Mouse (Mus musculus) gastrocnemius, postnatal 25 days (tissue): Measurements from ENCODE around the gene Gm20388. TPM values are rescaled to one million over a fixed set of nuclear protein-coding genes. Genes with fewer than 3 reads are reported as not detected.

ENCODE experiments used
- DNase-seq: peaks from one replicate; pipeline ENCODE4 v3.0.0; 2022
- total RNA-seq, 2 experiments: library from RNA; stranded (reverse); gene quantifications; 1 replicate in 1 of 2; 2 replicates in 1 of 2; pipeline ENCODE4 v1.2.3; 2021

The Gm20388 gene
- total RNA-seq, 2 experiments from 2014 or later = 6.7 TPM; not detected in 1

DNA sequence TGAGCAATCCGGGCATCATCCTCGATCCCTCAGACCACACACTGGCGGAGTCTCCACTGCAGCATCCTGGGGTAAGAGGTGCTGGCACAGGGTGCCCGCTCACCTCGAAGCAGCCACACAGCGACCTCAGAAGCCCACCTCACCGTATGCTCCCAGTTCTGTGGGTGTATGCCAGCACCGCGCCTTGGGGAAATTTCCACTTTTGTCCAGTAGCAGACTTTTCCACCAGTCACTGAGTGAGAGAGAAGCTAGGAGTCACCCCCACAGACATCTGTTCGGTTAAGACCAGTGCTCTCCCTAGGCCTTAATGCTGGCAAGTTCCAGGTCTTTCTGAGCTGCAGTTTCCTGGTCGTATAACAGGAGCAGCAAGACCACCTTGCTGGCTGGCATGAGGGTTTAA, 1458.7 kb downstream of the Gm20388 start:
- DNase-seq = no peak

GRCm38 (mm10) chr8:121371287-121371686, 1460.6 kb downstream of the Gm20388 start:
- no peak for DNase-seq

DNA sequence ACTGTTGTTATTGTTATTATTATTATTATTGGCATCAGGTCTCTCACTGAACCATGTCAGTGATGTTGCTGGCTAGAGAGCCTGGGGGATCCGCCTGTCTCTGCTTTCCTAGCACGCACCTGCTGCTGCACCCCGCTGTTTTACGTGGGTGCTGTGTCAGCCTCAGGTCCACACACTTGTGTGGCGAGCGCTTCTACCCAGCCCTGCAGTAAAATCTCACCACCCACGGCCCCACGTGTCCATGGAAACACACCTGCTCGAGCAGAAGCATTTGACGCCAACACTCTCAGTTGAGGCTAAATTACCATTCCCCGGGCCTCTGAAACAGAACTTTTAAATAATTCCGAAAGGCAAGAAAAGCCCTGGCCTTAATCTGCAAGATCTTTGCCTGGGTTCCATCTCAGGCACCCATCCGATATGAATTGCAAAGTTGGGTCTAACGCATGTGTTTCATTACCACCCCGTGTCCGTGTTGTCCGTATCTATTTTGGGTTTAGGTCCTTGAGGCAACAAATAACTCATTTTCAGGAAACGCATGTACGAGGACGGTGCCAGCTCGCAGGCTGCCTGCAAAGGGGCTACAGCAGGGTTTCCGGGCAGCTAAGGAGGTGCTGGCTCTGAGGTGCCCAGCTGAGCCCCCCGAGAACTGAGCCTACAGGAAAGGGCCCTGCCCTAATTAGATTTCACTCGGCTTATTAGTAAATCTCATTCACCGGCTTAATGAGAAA, 1461.4 kb downstream of the Gm20388 start:
- DNase-seq = no peak

DNA sequence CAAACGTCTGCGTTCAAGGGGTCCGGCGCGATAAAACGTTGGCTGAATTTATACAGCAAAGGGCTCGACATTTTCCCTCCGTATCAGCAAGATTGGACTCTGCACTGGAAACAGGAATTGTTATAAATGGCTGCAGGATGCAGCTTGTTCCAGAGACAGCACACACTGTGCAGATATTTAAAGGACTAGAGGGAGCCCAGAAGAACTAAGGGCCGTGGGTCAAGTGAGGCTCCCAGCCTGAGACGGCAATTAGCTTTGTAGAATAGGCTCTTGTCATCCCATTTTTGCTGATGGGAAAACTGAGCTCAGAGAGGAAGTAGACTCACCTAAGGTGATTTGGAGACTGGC, 1462.0 kb downstream of the Gm20388 start:
- DNase-seq = no peak

- no peak for DNase-seq
These were observed 1463.6 kb downstream of the Gm20388 start for GRCm38 (mm10) chr8:121374284-121374683.

DNA sequence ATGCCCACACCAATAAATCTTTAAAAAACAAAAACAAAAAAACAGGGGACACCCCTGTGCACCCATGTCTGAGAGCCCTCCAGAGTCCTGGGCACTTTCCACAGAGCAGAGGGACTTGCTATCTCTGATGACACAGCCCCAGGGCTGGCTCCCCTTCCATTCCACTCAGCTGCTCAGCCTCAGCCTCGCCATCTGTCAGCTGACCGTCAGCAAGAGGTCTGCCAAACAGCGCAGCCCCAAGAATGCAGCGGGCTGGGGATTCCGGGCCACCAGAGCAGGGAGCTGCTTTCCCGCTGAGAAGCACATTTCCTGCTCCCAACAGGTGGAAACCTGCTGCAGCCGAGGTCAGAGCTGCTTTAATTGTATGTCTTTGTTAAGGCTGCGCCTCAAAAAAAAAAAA, 1464.1 kb downstream of the Gm20388 start:
- DNase-seq = peak; percentile 30

GRCm38 (mm10) chr8:121376116-121376950, 1465.7 kb downstream of the Gm20388 start:
- DNase-seq = peak; percentile 81

- no peak for DNase-seq
These were observed 1467.0 kb downstream of the Gm20388 start for GRCm38 (mm10) chr8:121377680-121378079.

GRCm38 (mm10) chr8:121379387-121379786, 1468.7 kb downstream of the Gm20388 start:
- no peak for DNase-seq

GRCm38 (mm10) chr8:121382583-121383241, 1472.1 kb downstream of the Gm20388 start:
- DNase-seq = peak; percentile 63

DNA sequence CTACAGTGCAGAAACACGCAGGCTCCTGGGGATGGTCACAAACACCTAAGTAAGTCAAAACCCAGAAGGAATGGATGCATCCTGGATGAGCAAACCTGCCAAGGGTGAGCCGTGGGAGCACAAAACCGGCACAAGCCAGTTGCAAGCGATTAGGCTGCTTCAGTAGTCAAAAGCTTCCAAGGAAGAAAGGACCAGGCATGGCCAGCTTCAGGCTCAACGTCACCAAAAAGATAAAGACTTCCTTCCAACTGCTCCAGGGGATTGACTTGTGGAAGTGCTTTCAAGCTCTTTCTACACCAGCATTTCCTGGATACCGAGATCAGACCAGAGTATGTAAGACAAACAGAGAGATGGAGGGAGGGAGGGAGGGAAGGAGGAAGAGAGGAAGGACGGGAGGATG, 1474.9 kb downstream of the Gm20388 start:
- no peak for DNase-seq

- no peak for DNase-seq
These were observed 1480.0 kb downstream of the Gm20388 start for GRCm38 (mm10) chr8:121390608-121391007.

DNA sequence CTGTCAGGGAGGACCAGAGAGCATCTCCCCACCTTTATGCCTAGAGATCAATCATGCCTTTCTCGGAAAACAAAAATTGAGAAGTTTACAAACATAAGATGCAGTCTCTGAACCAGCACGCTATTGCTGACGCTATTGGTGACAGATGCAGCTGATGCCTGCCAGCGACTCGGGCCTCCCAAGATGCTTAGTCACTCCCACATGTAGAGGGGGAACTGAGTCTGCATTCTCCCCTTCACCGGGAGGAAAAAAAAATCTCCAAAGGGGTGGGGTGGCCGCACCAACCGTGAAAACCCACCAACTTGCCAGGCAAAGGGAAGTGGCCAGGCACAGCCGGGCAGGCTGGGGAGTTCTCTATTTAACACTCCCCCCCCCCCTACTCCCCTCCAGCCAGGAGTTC, 1480.6 kb downstream of the Gm20388 start:
- no peak for DNase-seq

DNA sequence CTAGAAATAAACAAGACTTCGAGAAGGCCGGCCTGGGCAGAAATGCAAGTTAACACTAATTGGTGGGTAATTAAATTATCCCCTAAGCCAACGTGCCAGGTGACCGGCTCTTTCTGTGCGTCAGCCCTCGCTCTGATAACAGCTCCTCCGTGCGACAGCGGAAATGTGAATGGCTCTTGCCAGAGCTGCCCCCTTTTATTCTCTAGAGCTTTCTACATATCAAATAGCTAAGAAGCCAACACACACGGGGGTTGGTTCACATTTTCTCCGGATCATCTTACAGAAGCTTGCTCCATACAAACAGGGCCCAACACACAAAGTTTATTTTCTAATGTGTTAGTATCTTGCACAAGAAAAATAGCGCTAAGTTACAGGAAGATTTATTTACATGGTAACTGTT, 1481.1 kb downstream of the Gm20388 start:
- DNase-seq = no peak

DNA sequence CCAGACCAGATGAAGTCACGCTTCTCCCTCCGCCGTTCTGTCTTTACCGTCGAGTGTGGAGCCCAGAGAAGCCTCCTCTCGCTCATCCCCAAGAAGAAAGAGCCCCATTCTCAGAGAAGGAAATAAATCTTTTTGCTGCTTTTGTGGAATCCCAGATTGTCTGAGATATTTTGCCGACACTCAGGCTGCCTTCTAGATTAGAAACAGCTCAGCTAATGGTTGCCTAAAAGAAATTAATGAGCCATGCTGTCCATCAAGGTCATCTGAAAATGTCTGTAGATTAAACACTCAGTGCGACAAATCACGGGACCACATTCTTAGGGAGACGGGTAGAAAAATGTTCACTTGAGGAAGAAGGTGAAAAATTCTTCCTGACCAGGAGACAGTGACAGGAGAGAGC, 1481.8 kb downstream of the Gm20388 start:
- DNase-seq = no peak

- DNase-seq = no peak
These were observed 1482.5 kb downstream of the Gm20388 start for GRCm38 (mm10) chr8:121393111-121393510.

GRCm38 (mm10) chr8:121394686-121395085, 1484.0 kb downstream of the Gm20388 start:
- no peak for DNase-seq

DNA sequence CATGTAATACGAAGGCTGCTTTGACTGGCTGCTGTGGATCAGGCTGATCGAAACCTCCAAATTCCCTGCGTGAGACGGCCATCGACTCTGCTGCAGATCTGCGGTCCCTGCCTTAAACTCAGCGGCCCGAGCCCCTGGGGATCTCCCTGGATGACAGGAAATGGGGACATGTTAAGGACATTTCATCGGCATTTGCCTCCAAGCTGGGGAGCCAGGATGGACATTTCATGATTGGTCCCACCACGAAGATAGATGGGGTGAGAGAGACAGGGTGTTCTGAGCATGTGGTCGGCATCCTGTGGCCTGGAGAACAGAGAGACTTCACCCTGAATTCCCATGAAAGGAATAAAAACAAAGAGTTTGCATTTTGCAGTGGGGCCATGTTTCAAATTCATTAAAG, 1484.7 kb downstream of the Gm20388 start:
- DNase-seq = no peak

DNA sequence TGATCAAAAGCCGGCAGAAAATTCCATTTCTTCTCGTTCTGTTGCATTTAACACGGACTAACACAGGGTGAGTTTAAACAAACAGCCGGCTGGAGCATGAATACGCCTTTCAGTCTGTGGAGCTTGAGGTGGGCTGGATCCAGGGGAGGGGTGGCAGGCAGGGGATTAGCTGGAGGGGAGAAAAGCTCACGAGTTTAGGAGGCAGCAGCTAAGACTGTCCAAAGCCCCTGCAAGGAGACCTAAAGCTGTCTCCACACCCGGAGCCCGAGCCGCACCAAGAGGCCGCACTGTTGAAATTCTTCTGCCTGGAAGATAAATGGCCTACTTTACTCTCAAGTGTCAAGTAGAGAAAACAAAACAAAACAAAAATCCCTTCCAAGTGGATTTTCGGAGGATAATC, 1485.5 kb downstream of the Gm20388 start:
- DNase-seq = no peak

- no peak for DNase-seq
These were observed 1486.6 kb downstream of the Gm20388 start for GRCm38 (mm10) chr8:121397201-121397698.

DNA sequence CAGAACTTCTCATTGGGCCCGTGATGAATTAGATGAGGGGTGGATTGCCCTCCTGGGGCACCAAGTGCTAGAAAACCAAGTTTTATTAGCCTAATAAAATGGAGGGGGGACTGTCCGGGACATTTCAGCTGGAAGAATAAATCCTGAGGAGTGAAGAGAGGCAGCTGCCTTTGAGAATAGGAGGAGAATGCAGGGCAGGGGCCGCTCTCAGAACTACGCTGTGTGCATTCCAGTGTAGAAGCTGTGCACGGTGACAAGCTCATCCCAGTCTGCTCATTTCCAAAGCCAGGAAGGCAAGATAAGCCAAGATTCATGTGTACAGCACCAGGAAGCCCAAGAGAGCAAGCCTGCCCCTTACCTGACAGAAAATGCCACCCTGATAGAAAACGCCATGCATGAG, 1487.4 kb downstream of the Gm20388 start:
- no peak for DNase-seq

DNA sequence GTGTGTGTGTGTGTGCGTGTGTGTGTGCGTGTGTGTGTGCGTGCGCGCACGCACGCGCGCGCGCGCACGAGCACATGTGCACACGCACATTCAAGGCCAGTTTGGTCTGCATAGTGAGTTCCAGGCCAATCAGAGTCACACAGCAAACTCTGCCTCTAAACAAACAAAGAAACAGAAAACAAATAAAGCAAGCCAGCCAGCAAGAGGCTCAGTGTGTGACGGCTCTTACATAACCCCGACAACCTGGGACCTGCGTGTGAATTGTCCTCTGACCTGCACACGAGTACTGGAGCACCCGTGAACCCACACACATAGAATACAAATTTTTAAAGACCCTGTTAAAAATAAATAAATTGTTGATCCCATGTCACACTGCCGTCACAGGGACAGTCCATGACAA, 1488.1 kb downstream of the Gm20388 start:
- no peak for DNase-seq

GRCm38 (mm10) chr8:121399173-121399572, 1488.5 kb downstream of the Gm20388 start:
- no peak for DNase-seq
